Mouse (Mus musculus) bone marrow macrophage, adult 2 months (primary cell): ENCODE results near the gene BC067074.

ENCODE experiments used
- CTCF ChIP-seq: IDR thresholded peaks from 2 replicates; pipeline ENCODE4 v1.5.1; 2012; ENCODE audit warnings: low read depth, mild to moderate bottlenecking, low read length, moderate library complexity
- POLR2A ChIP-seq: IDR thresholded peaks from 2 replicates; pipeline ENCODE4 v1.6.1; 2012; ENCODE audit warnings: mild to moderate bottlenecking, low read depth, low read length, borderline replicate concordance

DNA sequence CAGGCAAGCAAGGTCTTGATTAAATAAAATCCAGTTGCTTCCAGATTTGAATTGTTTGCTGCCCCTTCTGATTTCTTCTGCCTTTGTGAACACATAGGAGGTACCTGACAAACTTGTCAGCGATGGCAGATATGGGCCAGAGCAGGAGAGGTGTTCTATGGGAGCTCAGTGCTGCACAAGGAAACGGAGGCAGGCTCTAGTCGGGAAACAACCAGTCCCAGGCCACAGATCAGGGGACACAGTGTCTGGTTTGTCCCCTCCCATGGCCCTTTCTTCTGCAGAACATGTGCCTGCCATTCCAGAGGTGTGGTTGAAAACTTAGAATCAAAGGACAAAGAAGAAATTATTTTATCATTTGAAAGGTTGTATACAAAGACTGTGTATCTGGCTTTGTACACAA, 60.6 kb downstream of the BC067074 start:
- TF ChIP-seq POLR2A (no peak), CTCF (no peak)
